Mouse (Mus musculus): Measurements from ENCODE around the gene Scamp4.
"Not testable (repeated sequence)": the region's sequence is repeated elsewhere in the genome, so short reads cannot be mapped to it uniquely, and the experiment has no call there.

The Scamp4 gene

DNA sequence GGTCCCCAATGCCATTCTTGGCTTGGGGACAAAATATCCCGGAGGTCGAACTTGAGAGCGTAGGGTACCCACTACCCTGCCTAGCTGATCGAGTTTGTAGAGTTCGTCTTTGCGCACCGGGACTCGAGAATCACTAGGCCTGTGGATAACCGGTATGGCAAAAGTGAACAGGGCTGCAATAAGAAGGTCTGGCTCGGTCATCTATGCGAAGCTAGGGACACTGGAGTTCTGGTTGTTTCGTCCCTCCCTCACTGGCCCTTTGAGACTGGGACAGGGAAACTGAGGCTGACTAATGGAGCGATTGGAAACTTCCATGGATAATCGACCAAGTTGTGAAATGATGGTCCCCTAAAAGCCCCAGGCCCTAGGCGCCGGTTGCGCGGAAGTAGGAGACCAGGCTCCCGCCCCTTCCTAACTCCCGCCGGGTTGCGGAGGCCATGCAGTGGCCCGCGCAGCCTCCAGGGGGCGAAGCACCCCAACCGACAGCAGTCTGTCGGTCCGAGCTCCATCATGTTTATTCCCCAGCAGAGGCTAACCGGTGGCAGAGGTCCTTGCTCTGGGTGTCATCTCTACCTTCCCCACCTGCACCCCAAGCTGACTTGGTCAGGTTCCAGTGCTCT is 24.4 kb upstream of the Scamp4 start:
- DNase-seq (ENCODE audit: low read depth, low spot score), result no peak

DNA sequence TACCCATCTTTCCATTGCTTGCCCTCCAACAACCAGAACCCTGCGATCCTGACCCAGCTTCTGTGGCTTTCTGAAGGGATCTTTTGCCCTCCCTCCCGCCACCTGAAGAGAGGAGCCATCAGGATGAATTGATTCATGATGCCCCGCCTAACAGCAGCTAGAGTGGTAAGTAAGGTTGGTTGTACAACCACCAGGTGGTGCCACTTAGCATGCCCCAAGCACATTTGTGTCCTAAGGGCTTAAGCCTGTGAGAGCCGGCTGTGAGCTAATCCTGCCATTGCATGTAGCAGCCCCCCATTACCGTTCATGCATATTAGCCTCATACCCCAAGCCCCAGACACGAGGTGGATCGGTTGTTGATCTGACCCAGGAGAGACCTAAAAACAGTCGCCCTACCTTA is 23.8 kb upstream of the Scamp4 start:
- DNase-seq (ENCODE audit: low read depth, low spot score), result no peak

DNA sequence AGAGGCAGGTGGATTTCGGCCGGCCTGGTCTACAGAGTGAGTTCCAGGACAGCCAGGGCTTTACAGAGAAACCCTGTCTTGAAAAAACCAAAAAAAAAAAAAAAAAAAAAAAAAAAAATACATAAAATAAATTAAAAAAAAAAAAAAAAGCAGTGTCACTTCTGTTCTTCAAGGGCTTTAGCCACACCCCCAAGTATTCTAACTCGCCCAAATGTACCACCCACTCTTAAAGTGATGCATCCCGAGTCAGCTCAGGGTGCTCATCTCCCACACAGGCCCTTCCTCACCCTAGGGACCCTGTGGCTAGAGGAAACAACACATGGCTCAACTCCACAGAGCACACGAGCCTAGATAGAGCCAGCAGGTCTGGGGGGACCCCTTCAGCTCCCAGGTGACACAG is 19.6 kb upstream of the Scamp4 start:
- no peak for DNase-seq (ENCODE audit: low read depth, low spot score)

DNA sequence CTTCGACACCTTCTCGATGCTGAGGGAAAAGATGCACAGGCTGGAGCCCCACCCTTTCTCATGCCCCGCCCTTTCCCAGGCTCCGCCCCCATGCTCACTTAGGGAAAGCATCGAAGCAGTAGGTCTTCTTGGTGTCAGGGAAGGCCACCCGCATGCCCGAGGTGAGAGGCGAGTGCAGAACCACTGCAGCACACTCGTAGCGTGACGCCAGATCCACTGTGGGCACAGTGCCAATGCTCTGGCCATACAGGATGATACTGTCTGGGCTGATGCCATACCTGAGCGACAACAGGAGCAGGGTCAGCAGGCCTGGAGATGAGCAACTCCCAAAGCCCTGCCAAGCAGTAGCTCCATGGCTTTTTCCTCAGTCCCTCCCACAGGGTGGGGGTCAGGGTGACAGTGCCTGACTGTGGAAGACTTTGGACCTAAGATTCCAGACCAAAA is 18.6 kb upstream of the Scamp4 start:
- no peak for DNase-seq (ENCODE audit: low read depth, low spot score)

DNA sequence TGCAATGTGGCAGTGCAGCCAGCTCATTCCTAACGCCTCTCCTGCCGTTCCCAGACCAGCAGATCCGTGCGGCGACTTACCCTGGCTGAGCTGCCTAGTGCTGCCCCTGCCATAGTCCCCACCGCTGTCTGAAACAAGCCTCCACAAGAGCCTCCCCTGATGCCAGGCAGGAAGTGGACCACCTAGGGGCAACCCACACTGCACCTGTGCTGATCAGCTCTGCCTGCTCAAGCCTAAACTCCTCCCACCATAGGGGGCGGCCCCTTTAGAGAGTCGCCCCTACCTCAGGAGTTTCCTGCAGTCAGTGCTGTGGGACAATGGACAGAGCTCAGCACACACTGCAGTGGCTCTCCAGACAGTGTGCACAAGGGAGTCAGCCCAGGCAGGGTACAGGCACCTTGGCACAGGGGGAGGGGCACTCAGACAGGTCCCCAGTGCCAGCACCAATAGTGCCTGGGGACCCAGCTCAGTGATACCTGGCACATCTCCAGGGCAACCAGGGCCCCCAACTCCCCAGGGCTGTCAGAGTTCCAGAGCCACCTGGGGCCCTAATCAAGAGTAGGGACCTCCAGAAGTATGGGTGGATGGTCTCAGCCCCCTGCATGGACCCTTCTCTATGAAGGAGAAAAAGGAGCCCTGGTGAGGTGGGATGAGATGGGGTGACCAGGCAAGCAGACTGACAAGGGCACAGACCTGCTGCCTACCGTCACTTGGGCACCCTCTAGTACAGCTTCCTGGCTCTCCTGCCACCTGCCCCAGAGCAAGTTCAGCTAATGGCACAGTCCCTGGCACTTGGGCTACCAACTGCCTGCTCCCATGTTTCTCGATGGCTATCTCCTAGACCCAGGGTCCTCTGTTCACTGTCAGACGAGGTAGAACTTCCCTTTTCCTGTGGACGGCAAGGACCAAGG is 17.8 kb upstream of the Scamp4 start:
- DNase-seq (ENCODE audit: low read depth, low spot score), result no peak

DNA sequence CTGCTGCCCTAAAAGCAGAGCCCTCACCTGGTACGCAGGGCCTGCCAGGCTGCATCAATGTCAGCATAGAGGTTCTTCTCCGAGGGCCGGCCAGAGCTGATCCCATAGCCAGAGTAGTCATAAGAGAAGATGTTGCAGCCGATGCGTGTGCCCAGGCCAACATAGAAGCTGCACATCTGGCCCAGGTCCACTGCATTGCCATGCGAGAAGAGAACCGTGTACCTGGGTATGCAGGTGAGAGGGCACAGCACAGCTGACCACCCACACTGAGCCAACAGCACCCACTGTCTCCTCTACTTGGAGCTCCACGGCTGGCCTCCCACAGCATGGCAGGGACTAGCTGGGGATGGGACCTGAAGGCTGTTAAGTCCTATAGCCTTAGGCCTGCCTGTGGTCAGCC is 17.1 kb upstream of the Scamp4 start:
- DNase-seq (ENCODE audit: low read depth, low spot score), result no peak

DNA sequence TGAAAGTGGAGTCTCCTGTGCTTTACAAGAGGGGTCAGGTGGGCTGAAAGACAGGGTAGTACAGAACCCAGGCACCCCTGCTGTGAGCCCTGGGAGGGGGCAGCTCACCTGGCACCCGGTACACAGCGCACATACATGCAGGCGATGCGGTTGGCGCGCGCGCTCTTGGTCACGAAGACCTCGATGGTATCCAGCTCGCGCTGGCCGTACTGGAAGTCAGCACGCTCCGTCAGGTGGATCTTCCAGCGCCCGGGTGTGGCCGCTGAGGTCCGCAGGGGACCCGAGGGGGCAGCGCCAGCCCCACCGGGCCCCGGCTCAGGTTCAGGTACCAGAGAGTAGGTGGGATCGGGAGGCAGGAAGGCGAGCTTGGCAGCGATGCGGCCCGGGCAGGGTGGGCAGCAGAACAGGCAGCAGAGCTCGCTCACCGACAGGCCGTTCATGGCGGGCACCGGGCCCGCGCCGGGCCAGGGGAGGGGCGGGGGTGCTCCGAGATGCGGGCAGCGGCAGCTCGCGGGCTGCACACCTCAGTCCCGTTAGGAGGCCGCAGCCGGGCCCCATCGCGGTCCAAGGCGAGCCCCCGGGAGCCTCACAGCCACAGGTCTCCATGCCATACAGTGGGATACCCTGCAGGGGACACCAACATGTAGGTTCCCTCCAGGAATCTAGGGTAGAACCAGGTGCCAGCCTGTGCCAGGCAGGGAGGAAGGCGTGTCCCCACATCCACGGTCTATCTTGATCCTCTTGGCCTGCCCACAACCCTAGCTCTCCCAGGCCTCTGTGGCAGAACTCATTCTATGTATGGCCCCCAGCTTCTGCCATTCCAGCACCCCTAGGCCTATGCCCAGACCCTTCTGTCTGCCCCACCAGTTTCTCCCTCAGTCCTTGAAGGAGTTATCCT is 16.0 kb upstream of the Scamp4 start:
- no peak for DNase-seq (ENCODE audit: low read depth, low spot score)

DNA sequence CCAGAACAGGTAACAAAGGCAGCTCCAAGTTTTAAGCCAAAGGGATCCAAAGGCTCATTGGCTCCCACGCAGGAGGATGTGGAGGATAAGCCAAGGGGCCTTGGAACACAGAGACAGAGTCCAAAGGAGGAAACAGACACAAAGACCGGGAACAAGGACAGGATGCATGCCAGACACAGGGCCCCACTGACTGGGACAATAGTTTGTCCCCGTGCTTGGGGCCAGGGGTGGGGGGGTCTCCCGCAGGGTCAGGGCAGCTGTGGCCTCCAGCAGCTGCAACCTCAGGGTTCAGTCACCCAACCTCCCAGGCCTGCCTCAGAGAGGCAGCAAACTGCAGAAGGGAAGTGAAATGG is 15.4 kb upstream of the Scamp4 start:
- DNase-seq (ENCODE audit: low read depth, low spot score), result no peak

DNA sequence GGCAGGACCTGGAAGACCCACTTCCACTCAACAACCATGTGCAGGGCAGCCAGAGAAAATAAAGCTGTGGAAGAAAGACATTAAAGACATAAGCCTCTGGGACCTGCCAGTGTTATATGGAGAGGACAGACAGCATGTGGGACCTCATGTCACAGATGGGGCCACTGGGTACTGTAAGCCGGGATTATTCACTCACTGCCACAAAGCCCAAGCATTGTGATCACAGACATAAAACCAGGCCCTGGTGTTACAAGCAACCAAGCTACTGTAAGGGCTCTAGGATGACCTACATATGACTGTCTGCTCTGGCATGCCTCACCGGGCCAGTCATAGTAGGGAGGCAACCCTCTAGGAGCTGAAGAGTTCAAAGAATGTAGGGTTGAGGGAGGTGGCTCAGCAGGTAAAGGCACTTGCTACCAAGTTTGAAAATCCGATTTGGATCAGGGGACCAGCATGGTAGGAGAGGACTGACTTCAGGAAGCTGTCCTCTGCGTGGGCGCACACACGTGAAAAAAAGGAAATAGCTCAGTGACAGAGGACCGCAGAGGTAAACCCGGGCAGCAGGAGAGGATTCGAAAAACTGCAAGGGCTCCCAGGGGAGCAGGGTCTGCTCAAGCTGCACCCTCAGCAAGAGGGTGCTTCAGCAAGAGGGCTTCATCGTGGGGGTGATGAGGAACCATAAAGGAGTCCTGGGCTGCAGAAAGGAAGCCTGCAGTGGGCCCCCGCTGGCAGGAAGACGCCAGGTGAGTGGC is 13.4 kb upstream of the Scamp4 start:
- no peak for DNase-seq (ENCODE audit: low read depth, low spot score)

DNA sequence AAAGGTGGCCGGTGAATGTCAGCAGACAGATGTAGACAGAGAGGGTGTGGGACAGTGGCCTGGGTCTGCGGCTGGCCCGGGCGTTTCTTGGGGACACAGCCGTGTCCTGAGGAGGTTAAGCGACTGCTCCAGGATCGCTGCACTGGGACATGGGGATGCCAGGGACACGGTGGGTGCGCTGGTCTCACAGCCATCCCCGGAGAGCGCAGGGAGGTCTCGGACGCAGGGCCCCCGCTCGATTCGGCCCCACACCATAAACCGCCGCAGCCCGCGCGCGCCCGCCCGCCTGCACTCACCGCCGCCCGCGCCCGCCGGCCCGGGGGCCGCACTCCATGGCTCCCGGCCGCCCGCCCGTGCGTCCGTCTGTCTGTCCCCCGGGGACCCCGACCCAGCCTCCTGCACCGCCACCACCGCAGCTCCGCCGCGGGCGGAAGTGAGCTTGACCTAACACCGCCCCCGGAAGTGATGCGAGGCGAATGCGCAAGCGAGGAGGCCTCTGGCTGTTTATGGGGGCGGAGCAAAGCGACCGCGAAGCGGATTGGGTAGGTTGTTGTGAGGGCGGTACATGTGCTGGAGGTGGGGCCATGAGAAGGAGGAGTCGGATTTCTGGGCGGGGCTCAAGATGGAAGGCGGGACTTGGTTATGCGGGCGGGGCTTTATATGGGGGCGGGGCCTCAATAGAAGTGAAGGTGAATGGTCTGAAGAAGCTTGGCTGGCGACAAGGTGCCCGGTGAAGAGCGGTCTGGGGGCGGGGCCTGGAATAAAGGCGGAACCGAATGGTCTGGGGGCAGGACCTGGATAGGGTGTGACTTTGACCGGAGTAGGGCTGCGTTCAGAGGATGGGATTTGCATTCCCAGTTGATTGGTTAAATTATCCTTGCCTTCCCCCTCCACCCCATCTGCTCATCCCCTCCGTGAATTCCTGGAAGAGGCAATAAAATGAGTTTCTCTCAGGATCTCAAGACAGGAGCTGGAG is 12.5 kb upstream of the Scamp4 start, which contains the start of gene Abhd17a:
Abhd17a (minus strand) TSS at position 463 of the 976 bp plus-strand sequence.
- DNase-seq (ENCODE audit: low read depth, low spot score), result peak; percentile 98

DNA sequence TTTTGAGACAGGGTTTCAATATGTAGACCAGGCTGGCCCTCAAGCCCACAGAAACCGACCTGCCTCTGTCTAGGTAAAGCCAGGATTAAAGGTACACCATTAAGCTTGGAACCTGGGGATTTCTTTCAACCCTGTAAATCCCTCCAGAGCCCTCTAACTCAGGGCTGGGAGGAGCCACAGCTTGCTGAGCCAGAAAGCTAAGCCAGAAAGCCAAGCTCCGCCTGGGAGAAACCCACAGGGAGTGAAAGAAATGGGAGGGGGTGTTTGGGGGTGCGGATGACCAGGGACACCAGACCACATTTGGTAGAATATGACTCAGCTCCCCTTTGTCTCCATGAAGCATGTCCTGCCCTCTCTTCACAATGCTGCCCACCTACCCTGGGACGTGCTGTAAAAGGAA is 6.4 kb upstream of the Scamp4 start:
- no peak for DNase-seq (ENCODE audit: low read depth, low spot score)

DNA sequence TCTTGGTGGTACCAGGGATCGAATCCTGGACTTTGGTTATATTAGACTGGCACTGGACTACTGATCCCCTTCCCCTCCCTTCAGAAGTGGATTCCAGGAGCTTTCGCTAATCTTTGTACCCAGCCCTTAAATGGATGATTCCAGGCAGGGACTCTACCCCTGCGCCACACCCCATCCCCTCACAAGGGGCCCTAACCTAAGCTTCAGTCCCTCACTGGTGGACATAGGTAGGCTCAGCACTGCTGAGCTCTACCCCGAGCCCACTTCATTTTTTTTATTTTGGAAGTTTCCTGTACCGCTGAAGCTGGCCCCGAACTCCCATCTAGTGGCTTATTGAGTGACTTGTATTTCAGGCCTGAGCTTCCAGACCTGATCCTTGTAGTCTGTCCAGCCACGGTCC is 692 bp downstream of the Scamp4 start:
- no peak for DNase-seq (ENCODE audit: low read depth, low spot score)

DNA sequence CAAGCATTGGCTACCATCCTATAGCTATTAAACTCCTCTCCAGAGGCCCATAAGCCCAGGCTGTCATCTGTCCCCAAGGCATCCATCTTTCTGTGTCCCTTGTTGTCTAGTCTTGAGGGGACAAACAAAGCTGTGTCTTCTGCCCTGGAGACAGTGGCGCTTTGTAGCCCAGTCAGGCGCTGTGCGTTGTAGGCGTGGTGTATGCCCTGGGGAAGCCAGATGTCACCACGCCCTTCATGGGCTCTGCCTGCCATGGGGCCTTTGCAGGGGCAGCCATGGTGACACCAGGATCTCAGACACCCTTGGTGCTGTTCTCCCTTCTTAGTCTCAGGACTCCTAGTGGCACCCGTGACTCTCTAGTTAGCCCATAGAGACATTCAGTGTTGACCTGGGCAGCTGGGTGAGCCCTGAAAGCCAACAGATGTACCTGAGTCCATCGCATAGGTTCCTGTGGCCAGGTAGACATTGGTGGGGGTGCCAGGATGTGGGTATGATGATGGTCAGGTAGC is 1.4 kb downstream of the Scamp4 start:
- no peak for DNase-seq (ENCODE audit: low read depth, low spot score)

DNA sequence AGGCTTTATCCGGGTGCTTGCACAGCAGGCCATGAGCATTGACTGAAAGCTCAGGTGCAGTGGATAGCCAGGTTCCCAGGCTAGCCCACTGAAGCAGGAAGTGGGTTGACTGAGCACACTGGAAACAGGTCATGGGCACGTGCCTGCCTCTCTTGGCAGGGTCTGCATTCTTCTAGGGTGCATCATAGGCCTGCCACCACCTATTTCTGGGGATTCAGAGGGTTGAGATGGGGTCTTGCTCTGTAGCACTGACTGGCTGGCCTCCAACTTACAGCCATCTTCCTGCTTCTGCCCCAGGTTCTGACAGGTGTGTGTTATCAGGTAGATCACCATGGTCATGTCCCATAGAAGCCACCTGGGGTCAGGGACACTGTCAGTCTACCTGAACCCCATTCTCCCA is 2.3 kb downstream of the Scamp4 start:
- DNase-seq (ENCODE audit: low read depth, low spot score), result no peak

DNA sequence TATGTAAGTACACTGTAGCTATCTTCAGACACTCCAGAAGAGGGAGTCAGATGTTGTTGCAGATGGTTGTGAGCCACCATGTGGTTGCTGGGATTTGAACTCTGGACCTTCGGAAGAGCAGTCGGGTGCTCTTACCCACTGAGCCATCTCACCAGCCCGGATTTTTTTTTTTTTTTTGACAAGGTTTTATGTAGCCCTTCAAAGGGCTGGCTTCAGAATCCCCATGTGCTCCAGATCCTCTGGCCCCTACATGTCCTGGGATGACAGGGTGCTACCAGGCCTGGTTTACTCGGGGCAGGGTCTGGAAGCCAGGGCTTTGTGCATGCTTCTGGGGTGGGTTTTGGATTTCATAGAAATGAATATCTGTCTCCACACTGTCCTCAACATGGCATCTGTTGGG is 3.0 kb downstream of the Scamp4 start, which contains the start of gene Gm49322:
Gm49322 (plus strand) TSS at position 301 of the 400 bp plus-strand sequence.
- DNase-seq (ENCODE audit: low read depth, low spot score), result not testable (repeated sequence)

DNA sequence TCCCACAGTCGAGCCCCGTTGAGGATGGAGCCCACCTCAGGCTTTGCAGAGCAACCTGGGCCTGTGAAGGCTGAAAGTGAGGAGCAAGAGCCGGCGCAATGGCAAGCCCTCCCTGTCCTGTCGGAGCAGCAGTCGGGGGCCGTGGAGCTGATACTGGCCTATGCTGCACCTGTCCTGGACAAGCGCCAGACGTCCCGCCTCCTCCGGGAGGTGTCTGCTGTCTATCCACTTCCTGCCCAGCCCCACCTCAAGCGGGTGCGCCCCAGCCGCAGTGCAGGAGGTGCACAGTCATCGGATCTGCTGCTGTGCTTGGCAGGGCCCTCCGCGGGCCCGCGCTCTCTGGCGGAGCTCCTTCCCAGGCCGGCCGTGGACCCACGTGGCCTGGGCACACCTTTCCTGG is 3.6 kb downstream of the Scamp4 start:
- DNase-seq (ENCODE audit: low read depth, low spot score), result no peak

DNA sequence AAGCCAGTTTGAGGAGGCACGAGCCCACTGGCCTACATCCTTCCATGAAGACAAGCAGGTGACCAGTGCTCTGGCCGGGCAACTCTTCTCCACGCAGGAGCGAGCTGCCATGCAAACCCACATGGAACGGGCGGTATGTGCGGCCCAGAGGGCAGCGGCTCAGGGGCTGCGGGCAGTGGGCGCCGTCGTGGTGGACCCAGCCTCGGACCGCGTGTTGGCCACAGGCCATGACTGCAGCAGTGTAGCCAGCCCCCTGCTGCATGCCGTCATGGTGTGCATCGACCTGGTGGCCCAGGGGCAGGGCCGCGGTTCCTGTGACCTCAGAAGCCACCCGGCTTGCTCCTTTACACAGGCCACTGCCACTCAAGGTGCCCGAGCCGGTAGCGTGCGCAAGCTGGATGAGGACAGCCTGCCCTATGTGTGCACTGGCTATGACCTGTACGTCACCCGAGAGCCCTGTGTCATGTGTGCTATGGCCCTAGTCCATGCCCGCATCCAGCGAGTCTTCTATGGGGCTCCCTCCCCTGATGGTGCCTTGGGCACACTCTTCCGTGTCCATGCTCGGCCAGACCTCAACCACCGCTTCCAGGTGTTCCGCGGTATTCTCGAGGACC is 4.2 kb downstream of the Scamp4 start:
- DNase-seq (ENCODE audit: low read depth, low spot score), result no peak

DNA sequence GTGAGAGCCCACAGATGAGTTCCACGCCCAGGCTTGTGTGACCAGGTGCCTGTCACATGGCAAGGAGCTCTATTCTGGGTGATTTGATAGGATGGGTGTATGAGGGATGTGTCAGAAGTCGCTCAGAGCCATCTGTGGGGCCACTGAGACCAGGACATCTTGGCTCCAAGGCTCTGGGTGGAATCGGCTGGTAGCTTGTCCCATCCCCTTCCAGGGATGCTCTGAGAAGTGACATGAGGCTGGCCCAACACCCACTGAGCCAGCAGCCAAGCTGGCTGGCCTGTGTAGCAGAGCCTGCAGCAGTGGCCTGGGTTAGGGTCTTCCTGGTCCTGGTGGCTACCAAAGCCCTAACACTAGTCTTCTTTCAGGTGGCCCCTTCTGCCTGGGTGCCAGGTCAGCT is 5.8 kb downstream of the Scamp4 start:
- no peak for DNase-seq (ENCODE audit: low read depth, low spot score)

DNA sequence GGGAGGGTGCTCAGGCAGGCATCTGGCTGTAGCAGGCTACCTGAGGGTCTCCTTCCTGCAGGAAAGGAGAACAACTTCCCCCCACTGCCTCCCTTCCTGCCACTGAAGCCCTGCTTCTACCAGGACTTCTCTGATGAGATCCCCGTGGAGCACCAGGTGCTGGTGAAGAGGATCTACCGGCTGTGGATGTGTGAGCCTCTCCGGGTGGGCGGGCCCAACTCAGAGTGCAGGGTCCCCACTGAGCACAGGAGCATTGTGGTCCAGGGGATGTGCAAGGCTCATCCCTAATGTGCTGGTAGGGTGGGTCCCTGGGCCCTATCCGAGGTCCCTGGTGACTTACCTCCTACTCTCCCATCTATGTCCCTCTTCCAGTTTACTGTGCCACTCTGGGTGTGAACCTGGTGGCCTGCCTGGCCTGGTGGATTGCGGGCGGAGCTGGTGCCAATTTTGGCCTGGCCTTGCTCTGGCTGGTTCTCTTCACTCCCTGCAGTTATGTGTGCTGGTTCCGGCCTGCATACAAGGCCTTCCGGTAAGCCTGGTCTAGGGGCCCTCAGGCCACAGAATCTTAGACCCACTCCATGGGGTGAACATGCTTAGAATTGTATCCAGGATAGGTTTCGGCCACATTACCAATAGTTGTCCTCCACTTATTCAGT is 6.7 kb downstream of the Scamp4 start:
- no peak for DNase-seq (ENCODE audit: low read depth, low spot score)
